Mouse (Mus musculus) heart, postnatal 0 days (tissue): ENCODE measurements around the gene AC124108.1.

Experiments used
- CTCF ChIP-seq: IDR thresholded peaks from 2 replicates; pipeline ENCODE4 v1.5.1; 2016; ENCODE audit warnings: antibody characterized with exemption, control low read depth, low read depth
- EP300 ChIP-seq: IDR thresholded peaks from 2 replicates; pipeline ENCODE4 v1.6.1; 2016; ENCODE audit warnings: antibody characterized with exemption, low read depth

- TF ChIP-seq CTCF (no peak), EP300 (no peak)
Measured at GRCm38 (mm10) chr1:132170698-132171097, 20.6 kb upstream of the AC124108.1 start.
